Mouse (Mus musculus) CD4-positive naive resting alpha-beta T cell, adult 76 days (primary cell): ENCODE results near the gene Kbtbd8. TPM values are rescaled to one million over a fixed set of nuclear protein-coding genes. Genes with fewer than 3 reads are reported as not detected.

Experiments used
- total RNA-seq: library from RNA; stranded (reverse); gene quantifications from one replicate; pipeline ENCODE4 v1.2.4, GENCODE M21; 2023

Gene Kbtbd8
- 6.0 TPM for total RNA-seq

DNA sequence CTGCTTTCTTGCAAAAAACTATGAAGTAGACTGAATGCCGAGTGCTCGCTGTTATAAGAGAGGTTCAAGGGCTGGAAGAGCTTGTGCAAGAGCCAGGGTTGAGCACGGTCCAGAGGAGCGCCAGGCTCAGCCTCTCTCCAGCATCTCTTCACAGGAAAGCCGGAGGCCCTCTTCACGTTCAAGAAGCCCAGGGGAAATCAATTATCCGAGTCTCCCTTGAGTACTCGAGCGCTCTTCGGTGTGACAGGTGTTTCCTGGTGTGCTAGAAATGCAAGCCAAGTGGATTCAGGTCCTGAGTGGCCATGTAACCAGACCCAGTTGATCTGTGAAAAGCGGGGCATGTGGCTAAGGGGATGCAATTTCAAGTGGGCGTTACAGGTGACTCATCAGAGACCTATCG lies at the start of gene Kbtbd8:
Gene Kbtbd8, plus strand, starts transcription at position 295 of the 400 bp plus-strand sequence.

Other genes with a start within 250 kb of the Kbtbd8 start
- not detected for gene Gm10234, start 204.9 kb downstream of the Kbtbd8 start, total RNA-seq